Mouse (Mus musculus): Measurements from ENCODE around the gene Olfr1337. TPM values are rescaled to one million over a fixed set of nuclear protein-coding genes. Genes with fewer than 3 reads are reported as not detected.
"Not testable (repeated sequence)": the region's sequence is repeated elsewhere in the genome, so short reads cannot be mapped to it uniquely, and the experiment has no call there.

Olfr1337 gene
- not detected in 2 replicates for total RNA-seq (2017)

DNA sequence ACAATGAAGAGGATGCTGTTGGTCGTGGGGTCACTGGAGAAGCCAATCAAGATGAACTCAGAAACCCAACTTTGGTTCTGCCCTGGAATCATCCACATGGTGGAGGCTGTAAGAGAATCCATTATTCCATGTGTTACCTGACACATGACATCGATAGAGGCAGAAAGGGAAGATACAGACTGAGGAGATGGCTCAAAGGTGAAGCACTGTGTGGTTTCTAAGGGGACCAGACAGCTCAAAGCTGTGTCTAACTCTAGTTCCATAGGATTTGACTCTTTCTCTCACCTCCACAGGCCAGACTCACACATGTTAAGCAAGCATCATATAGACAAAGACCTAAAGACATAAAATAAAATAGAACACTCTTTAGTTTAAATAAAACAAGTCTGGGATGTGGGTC is at the start of gene Olfr1337:
TSS of gene Olfr1337 (minus strand) at position 101 of the 400 bp plus-strand sequence.
- ATAC-seq (ENCODE audit: extremely low read depth, insufficient number of reproducible peaks, low FRiP score, poor library complexity, severe bottlenecking) = no peak

GRCm38 (mm10) chr4:118818921-118819320 is 36.5 kb upstream of the Olfr1337 start:
- ATAC-seq (ENCODE audit: extremely low read depth, insufficient number of reproducible peaks, low FRiP score, poor library complexity, severe bottlenecking) = no peak

GRCm38 (mm10) chr4:118809844-118810243 is 27.5 kb upstream of the Olfr1337 start, which contains the start of gene Olfr1335:
Gene Olfr1335, minus strand, starts transcription at chr4:118809944.
- no peak for ATAC-seq (ENCODE audit: extremely low read depth, insufficient number of reproducible peaks, low FRiP score, poor library complexity, severe bottlenecking)

DNA sequence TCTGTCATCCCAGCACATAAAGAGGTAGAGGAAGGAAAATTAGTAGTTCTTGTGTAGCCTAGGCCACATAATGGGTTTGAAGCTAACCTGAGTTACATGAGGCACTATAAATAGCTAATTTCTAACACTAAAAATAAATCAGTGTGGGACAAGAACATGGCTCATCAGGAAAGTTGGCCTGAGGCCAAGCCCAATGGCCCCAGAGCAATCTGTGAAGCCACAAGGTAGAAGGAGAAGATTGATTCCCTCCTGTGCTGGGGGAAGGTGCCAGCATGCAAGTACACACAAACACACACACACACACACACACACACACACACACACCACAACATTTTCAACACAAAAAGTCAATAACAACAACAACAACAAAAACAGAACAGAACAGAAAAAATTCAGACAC is 10.4 kb upstream of the Olfr1337 start:
- ATAC-seq (ENCODE audit: extremely low read depth, insufficient number of reproducible peaks, low FRiP score, poor library complexity, severe bottlenecking) = not testable (repeated sequence)

GRCm38 (mm10) chr4:118758637-118759036 is 23.7 kb downstream of the Olfr1337 start, which contains the start of gene Olfr1338:
Gene Olfr1338, minus strand, starts transcription at chr4:118758737.
- no peak for ATAC-seq (ENCODE audit: extremely low read depth, insufficient number of reproducible peaks, low FRiP score, poor library complexity, severe bottlenecking)

GRCm38 (mm10) chr4:118741881-118742280 is 40.5 kb downstream of the Olfr1337 start:
- no peak for ATAC-seq (ENCODE audit: extremely low read depth, insufficient number of reproducible peaks, low FRiP score, poor library complexity, severe bottlenecking)

- ATAC-seq (ENCODE audit: extremely low read depth, insufficient number of reproducible peaks, low FRiP score, poor library complexity, severe bottlenecking) = no peak
Measured at GRCm38 (mm10) chr4:118740988-118741698, 41.2 kb downstream of the Olfr1337 start.

DNA sequence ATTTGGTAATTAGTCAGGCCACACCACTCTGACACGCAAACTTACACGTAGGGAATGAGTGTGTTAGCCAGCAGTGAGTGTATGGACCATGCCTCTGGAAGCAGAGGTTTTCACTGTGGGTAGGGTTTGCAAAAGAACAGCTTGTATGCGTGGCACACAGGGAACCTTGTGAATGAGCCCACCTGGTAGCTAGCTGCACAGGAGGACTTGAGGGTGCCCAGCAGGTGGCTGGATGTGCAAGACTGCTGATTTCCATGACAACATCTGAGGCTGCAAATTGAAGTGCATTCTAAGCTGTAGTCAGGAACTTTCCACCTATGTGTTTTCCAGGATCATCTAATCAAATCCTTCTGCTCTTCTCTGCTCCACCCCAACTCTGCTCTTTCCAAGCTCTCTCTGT is 42.8 kb downstream of the Olfr1337 start:
- ATAC-seq (ENCODE audit: extremely low read depth, insufficient number of reproducible peaks, low FRiP score, poor library complexity, severe bottlenecking) = no peak

DNA sequence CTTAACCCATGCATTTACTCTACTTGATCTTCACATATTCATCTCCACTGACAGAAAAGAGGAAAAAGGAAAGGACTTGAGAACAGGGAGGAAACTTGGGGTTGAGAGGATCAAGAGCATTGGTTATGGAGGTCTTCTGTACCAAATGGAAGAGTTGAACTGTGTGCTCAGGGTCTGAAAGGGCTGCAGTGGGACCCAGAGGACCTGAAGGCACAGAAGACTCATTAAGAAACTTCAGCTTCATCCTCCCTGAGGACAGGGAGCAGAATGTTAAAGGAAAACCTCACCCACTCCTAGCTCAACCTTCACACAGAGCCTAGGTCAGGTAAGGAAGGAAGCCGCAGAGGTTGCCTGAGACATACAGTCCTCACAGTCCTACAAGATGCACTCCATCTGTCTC is 50.5 kb downstream of the Olfr1337 start, which contains the start of gene Olfr1339:
TSS of gene Olfr1339 (plus strand) at position 301 of the 400 bp plus-strand sequence.
- no peak for ATAC-seq (ENCODE audit: extremely low read depth, insufficient number of reproducible peaks, low FRiP score, poor library complexity, severe bottlenecking)

Other genes with a start within 250 kb of the Olfr1337 start
- 0.35 and 1.1 TPM in 2 replicates for gene Tmem125, start 238.5 kb downstream of the Olfr1337 start, total RNA-seq (2017)
- 0.35 and 0.37 TPM in 2 replicates for gene Cfap57, start 161.8 kb downstream of the Olfr1337 start, total RNA-seq (2017)
- 60.6 and 63.4 TPM in 2 replicates for gene Ebna1bp2, start 161.8 kb downstream of the Olfr1337 start, total RNA-seq (2017)
- 0.23 TPM in 1 of 2 replicates, not detected in the other for gene Olfr62, start 123.6 kb downstream of the Olfr1337 start, total RNA-seq (2017)
- not detected in 2 replicates for gene Olfr1342, start 89.8 kb downstream of the Olfr1337 start, total RNA-seq (2017)
- gene Olfr1341, start 79.1 kb downstream of the Olfr1337 start, total RNA-seq (2017) = not detected in 2 replicates
- gene Olfr1340, start 62.4 kb downstream of the Olfr1337 start, total RNA-seq (2017) = not detected in 2 replicates
- gene Olfr1339, start 50.4 kb downstream of the Olfr1337 start, total RNA-seq (2017) = not detected in 2 replicates
- gene Olfr1338, start 23.8 kb downstream of the Olfr1337 start, total RNA-seq (2017) = not detected in 2 replicates
- gene Olfr1335, start 27.4 kb upstream of the Olfr1337 start, total RNA-seq (2017) = not detected in 2 replicates
- not detected in 2 replicates for gene Olfr1333, start 53.7 kb upstream of the Olfr1337 start, total RNA-seq (2017)
- not detected in 2 replicates for gene Olfr1331, start 82.1 kb upstream of the Olfr1337 start, total RNA-seq (2017)
- not detected in 2 replicates for gene Olfr1330, start 106.0 kb upstream of the Olfr1337 start, total RNA-seq (2017)
- not detected in 2 replicates for gene Olfr1329, start 134.9 kb upstream of the Olfr1337 start, total RNA-seq (2017)
- gene Olfr1328, start 156.0 kb upstream of the Olfr1337 start, total RNA-seq (2017) = not detected in 2 replicates
- not detected in 2 replicates for gene Lao1, start 179.0 kb upstream of the Olfr1337 start, total RNA-seq (2017)